Mouse (Mus musculus): ENCODE measurements around the gene 1700034J05Rik.

1700034J05Rik gene

DNA sequence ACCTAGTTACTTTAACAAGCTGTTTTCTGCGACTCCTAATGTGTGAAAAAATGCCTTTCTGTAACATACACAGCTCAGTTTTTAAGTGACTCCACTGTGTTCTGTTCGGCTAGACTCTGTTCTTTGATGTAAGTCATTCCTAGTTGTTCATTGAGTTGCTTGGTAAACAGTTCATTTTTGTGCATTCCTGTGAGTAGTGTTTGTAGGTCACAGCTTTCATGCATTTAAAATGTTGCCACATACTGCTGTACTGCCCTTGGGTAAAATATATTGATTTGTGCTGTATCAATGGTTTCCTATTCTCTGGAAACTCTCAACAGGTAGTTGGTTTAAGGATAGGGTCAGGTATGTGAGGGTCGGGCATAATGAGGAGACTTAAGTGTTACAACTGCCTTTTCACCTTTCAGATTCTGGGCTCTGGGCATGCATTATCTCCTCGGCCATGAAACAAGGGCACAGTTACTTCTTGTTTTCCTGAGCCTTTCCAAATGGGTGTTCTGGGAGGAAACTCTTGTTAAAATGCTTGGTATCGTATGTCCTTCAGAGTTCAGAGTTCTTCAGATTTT lies 27.7 kb downstream of the 1700034J05Rik start:
- DNase-seq (ENCODE audit: low read depth): no peak

DNA sequence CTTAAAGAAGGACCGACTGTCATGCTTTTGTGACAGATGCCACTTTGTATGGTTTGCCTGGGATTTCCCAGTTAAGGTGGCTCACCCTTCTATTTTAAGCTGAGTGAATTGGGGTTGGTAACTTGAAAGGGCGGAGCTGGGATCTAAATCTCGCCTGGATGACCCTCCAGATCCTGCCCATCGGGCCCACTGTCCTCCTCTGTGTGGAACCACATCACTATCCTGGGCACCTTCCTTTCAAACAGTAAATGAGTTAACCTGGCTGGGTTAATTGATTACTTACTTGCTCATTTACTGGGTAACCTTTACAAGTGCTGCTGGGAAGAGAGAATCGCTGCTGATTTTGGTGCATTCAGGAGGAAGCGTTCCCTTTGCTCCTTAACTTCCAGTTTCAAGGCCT lies 35.9 kb downstream of the 1700034J05Rik start:
- no peak for DNase-seq (ENCODE audit: low read depth)

DNA sequence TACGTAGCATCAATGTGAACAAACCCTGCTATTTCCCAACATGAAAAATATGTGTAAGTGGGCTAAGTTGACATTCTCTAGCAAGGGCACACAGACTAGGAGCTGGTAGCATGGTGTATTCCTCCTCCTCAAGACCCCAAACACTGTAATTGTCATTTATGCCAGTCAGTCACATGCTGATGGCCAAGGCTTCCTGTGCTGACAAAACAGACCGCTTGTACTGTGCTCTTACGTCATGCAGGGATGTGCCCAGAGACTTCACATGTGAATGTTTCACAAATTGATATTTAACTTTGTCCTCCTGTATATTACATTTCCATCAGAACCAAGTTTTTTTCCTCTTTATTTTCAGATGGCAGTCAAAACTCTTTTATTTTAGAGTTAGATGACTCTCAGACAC lies 36.8 kb downstream of the 1700034J05Rik start:
- DNase-seq (ENCODE audit: low read depth): no peak

DNA sequence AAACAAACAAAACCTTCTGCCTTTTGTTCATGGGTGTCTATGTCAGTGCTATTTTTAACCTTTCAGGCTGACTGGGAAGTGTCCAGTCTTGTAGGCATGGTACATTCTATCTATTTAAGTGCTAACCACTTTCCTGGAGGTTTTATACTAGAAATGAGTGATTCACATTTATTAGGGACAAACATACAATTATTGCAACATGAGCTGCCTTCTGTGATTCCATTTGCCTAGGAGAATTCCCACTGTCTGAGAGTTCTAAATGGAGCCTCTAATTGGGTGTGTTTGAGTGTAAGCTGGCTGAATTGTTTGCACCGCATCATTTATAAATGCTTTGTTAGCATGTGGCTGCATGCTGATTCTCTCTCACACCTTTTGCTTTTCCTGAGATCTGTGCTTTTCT lies 38.4 kb downstream of the 1700034J05Rik start:
- DNase-seq (ENCODE audit: low read depth): no peak

DNA sequence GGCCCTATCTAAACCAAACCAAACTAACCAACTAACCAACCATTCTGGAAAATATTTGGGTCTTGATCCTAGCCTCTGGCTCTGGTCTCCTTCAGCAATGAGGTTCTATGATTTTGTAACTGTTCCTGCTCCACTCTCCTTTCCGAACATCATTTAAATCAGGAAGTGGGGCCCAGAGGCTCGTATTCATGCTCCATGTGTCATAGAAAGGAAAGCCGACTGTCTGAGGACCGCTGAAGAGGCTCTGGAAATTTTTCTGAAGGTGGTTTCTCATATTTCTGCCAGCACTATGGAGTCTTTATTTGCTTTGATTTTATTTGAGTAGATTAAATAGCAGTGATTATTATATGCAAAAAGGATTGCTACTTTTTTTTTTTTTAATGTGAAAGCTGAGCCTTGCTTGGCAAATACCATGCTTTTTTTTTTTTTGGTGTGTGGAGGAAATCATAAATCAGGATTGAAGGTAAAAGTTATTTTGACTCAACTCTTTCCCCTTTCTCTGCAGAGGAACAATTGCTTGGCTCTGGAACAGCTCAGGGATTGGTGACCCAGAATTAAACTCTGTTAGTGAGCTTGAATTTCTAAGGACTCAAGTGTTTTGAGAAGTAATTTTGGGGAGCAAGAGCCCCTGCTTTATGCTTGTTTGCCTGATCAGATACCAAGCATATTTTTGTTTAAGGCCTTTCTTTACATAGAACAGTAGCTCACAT lies 40.6 kb downstream of the 1700034J05Rik start:
- no peak for DNase-seq (ENCODE audit: low read depth)

DNA sequence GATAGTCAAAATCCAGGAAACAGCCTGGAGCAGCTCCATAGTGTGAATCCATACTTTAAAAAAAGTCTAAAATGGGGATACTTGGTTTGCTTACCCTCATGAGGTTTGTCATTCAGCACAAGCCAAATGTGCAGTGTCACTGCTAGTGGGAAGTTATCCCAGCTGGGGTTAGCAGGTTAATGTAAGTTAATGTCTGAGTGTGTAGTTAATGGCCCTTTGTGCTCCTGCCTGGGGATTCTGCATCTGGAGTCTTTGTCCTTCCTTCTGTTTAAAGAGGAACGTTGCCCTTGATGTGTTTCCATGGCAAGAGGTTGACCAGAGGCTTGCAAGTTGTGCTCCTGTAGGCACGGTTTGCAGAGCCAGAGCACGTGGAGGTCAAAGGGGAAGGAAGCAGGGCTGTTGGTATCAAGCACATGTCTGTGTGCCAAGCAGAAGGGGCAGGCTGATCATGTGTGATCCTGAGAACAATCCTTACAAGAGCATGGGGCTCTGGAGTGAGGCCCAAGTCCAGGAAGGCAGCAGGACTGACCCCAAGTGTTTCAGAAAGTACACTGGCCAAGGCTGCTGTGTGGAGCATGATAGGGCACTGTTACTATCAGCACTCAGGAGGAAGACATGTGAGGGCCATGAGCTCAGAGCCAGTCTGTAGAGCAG lies 41.3 kb downstream of the 1700034J05Rik start:
- DNase-seq (ENCODE audit: low read depth): no peak

DNA sequence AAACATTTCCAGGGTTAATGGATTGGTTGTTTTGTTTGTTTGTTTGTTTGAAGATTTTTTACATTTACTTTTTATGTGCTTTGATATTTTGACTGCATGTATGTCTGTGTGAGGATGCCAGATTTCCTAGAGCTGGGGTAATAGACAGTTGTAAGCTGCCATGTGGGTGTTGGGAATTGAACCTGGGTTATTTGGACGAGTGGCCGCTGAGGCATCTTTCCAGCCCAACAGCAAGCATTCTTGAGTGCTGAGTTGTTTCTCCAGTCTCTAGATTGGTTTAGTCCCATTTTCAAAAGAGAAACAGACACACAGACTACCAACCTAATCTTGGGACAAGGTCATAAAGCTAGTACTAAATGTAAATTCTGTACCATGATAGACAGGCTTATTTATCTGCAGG lies 43.4 kb downstream of the 1700034J05Rik start:
- no peak for DNase-seq (ENCODE audit: low read depth)

DNA sequence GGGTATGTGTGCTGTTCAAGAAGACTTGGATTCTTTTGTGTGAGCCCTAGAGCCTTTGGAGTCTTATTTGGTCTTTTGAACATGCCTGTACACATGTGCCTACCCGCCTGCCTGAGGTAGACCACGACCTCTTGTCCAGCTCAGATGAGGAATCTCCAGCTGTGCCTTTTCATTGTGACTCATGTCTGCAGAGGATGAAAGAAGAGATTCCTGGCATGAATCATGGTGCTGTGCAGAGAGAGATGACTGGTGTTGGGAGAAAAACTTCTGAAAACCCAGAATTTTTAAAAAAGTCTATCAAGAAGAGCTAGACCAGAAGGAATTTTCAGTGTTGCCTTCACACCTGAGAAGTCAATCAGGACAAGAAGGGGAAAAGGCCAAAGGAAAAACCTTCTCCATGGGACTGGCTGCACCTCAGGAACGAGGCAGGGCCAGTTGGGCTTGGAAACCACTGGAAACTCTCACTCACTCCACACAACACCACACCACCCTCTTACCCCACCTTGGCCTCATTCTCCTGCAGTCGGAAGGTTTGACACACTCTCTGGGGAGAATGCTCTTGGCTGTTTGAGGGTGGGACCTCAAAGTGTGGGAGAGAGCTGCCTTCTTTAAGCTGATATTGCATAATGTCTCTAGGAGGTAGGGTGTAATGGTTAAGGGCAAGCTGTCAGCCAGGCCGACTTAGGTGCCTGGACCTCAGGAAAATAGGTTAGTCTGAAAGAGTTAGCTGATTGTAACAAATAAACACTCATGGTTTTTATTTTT lies 44.3 kb downstream of the 1700034J05Rik start:
- DNase-seq (ENCODE audit: low read depth): no peak

DNA sequence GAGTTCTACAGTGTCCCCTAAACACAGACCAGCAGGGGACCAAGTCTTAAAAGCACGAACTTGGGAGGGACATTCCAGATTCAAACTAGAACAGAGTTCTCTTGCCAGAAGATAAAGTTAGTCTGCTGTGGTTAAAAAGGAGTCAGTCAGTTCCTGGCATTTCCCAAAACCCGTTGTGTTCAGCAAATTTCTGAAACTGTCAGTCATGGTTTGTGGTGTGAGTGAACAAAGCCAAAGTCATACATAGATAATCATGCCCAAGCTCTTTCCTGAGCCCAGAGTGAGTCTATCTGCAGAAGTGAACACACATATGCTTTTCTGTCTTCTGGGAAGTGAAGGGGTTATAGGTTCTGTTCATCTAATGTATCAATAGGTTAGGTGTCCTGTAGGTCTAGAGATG lies 45.4 kb downstream of the 1700034J05Rik start:
- DNase-seq (ENCODE audit: low read depth): peak; percentile 7

DNA sequence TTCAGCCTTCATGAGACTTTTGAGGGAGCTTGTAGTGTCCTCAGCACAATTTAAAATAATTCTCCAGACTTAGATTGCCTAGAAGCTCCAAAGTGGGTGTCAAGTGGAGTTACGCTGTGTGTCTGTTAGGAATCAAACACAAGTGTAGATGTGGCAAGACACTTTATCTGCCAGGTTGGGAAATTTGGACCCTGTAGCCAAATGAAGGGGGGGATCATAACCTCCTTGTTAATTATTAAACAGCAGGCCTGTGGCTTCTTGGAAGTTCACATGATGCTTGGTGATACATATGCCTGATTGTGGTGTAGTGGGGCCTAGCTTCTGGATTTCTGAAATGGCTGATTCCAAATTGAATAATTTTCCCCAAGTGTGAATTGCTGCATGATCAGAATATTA lies 46.4 kb downstream of the 1700034J05Rik start:
- no peak for DNase-seq (ENCODE audit: low read depth)

DNA sequence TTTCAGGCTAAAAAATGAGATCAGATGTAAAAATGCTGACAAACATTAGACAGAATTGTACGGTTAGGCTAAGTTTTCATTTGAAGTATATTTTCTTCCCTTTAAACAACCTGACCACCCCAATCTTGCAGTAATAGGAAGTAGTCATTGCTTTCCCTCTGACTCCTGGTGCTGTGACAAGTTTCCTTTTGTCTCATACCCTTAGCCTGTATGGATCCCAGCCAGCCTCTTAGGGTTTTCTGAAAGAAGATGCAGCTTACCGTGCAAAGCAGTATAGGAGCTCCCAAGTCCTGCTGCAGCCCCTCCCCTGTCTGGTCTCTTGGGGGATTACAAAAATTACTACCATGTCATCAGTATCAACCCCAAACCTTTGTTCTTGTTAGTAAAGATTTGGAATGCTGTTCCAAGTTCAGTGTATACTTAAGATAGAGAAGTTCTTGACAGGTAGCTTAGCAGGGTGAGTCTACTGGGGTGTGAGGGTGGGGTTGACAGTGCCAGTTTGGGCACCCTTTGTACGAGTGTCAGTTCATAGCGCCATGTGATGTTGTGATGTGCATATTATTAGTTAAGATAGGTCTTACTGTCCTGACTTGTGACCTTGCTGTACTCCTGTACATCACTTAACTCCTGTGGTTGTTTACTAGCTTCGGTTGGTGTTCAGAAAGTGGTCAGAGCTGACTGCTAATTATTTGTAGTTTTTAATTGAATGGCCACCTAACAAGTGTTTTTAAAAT lies 47.0 kb downstream of the 1700034J05Rik start:
- DNase-seq (ENCODE audit: low read depth): no peak

DNA sequence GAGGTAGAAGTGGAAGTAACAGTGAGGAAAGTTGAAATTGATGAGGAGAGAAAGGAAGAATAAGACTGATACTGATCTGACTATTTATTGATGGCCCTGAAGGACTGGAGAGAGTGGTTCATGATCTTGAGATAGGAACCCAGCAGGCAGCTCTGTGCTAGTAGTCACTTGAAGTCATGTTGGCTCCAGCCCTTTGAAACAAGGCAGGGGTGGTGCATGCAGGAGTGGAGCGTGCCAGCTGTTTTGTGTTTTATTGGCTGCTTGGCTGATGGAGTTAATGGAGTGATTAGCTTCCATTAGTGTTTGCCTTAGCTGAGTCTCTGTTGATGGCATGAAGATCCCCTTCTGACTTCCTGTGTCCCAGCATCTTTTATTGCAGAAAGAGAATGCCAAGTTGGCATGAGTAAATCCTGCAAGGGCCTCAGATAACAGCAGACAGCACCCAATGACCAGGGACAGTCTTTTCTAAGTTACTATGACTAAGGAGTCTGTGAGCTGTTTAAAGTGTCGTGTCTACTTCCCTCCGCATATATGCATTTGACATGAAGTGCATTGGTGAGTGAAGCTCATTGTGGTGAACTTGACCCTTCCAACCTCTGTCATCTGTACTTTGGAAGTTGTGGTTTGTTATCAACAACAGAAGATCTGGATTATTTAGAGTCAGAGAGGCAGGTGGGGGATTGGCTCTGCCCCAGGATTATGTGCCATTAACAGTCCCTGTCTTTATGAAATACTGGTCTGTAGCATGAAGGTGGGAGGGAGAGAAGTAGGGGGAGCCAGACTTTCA lies 48.0 kb downstream of the 1700034J05Rik start:
- no peak for DNase-seq (ENCODE audit: low read depth)

DNA sequence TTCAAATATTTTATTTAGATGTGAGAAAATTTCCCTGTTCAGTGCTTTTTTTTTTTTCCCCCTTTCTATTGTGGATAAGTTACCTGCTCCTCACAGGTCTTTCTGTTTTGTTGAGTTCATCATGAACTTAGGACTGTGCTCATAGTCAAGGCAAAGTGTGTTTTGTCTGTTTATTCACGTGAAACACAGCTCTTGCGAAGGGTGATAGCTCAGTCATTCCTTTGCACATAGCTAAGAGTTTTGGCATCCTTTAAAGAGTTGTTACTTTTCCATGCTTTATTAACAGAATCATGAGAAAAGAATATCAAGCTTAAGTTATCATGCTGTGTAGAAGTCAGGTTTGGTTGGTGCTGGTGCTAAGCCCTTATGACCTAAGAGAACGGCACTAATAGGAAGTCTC lies 49.5 kb downstream of the 1700034J05Rik start:
- DNase-seq (ENCODE audit: low read depth): no peak

DNA sequence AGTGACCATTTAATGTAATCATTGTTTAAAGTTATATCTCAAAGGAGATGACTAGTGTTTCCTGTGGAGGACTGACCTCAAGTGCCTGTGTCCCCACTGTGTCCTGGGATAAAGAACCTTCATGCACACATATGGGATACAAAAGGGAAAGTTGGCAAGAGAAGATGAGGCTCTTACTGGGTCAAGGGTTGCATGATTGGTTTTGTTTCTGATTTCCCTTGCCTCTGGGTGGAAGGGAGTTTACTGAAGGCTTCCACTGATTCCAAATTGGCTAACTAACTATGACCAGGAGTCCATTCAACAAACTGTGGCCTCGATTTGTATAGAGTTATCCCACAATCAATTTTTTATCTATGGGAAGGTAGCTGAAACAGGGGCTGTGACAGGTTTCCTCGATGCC lies 50.6 kb downstream of the 1700034J05Rik start:
- no peak for DNase-seq (ENCODE audit: low read depth)

DNA sequence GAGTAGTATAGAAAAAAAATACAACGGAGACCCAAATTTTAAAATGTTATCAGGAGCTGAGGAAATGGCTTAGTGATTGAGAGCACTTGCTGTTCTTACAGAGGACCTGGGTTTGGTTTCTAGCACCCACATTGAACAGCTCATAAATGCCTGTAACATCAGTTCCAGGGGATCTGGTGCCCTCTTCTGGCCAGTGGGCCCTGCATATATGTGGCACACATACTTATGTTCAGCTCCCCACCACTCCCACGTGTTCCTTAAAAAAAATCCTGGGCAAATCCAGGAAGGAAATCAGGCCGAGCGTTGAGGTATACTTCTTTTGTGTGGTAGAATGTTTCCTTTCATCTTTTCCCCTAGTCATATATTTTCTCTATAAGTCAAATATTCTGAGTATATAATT lies 52.3 kb downstream of the 1700034J05Rik start:
- DNase-seq (ENCODE audit: low read depth): no peak
